Mouse (Mus musculus) neural tube, embryonic 11.5 days (tissue): ENCODE results near the gene Gxylt2. TPM values are rescaled to one million over a fixed set of nuclear protein-coding genes. Genes with fewer than 3 reads are reported as not detected.

Experiments
- ATAC-seq: fragments of 200-750 bp; cut with Nextera tagmentation; 2 replicates; pipeline ENCODE4 v1.8.0; 2017; ENCODE audit warnings: moderate number of reproducible peaks, mild to moderate bottlenecking, moderate TSS enrichment, moderate library complexity; ENCODE audit not compliant: insufficient read depth, low FRiP score, low TSS enrichment
- DNase-seq: peaks from one replicate; pipeline ENCODE4 v3.0.0-alpha.2; 2015; ENCODE audit warnings: low spot score
- H3K27ac ChIP-seq: fragments of 300-500 bp; sonication (generic); 2 replicates; pipeline ENCODE4 v1.5.1; 2014; ENCODE audit warnings: low read depth, mild to moderate bottlenecking, low read length
- H3K27me3 ChIP-seq: fragments of 300-500 bp; sonication (generic); 2 replicates; pipeline ENCODE4 v1.6.1; 2014; ENCODE audit warnings: mild to moderate bottlenecking, low read length, mixed read lengths; ENCODE audit not compliant: control insufficient read depth, insufficient read depth
- H3K36me3 ChIP-seq: fragments of 300-500 bp; sonication (generic); 2 replicates; pipeline ENCODE4 v1.6.1; 2014; ENCODE audit warnings: mild to moderate bottlenecking, low read length, moderate library complexity, mixed read lengths; ENCODE audit not compliant: control insufficient read depth, insufficient read depth
- H3K4me1 ChIP-seq: fragments of 300-500 bp; sonication (generic); 2 replicates; pipeline ENCODE4 v1.6.1; 2014; ENCODE audit warnings: low read length, mixed read lengths; ENCODE audit not compliant: control insufficient read depth, insufficient read depth
- H3K4me2 ChIP-seq: fragments of 300-500 bp; sonication (generic); 2 replicates; pipeline ENCODE4 v1.6.1; 2014; ENCODE audit warnings: low read depth, mild to moderate bottlenecking, moderate library complexity
- H3K4me3 ChIP-seq: fragments of 300-500 bp; sonication (generic); 2 replicates; pipeline ENCODE4 v1.5.1; 2014; ENCODE audit warnings: low read depth, low read length
- H3K9ac ChIP-seq: fragments of 300-500 bp; sonication (generic); 2 replicates; pipeline ENCODE4 v1.6.1; 2014; ENCODE audit warnings: mild to moderate bottlenecking, low read length
- H3K9me3 ChIP-seq: fragments of 300-500 bp; sonication (generic); 2 replicates; pipeline ENCODE4 v1.6.1; 2016; ENCODE audit warnings: low read length; ENCODE audit not compliant: control insufficient read depth
- WGBS: fragments of 180-500 bp; shearing (Covaris S2); extraction: QIAGEN DNeasy Blood & Tissue Kit; methylation state at CpG from one replicate; pipeline ENCODE4 v1.1.7; 2014; 5-methylcytosine and 5-hydroxymethylcytosine counted together
- polyA plus RNA-seq: library from polyadenylated mRNA; unstranded; fragments of >200 nt; fragmentation: Nextera tagmentation; extraction: Ambion mirVana; gene quantifications from 2 replicates; pipeline ENCODE4 v1.2.1, GENCODE M21; 2014

The Gxylt2 gene
- polyA plus RNA-seq, 1 experiment from 2014 or later, result 3.0 TPM

DNA sequence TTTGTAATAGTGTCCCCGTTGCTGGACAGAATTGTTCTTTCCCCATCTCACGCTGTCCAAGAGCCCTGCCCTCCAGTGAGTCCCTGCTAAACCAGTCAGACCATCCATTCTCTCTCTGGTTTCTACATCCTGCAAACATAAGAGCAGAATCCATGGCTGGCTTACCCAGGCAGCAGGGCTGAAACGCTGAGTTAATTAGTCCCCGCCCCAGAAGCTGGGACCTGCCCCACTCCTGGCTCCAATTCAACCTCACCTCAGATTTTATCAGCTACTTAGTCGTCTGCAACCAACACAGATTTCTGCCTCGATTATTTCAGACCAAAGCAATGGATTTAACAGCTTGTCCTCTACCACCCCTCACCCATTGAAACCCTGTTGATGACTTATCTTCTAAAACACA is 91.3 kb downstream of the Gxylt2 start:
- Histone ChIP-seq H3K27me3 (no peaks in the 10 kb centered on the region), H3K4me3 (no peak overlapping the region), H3K9ac (no peak overlapping the region), H3K4me2 (no peak overlapping the region), H3K27ac (no peak overlapping the region), H3K4me1 (no peaks in the 10 kb centered on the region), H3K36me3 (no peaks in the 10 kb centered on the region), H3K9me3 (no peaks in the 10 kb centered on the region)
- 64% methylated on average over 6 of the region's 6 CpGs for WGBS
- ATAC-seq, result no peak
- DNase-seq, result no peak

DNA sequence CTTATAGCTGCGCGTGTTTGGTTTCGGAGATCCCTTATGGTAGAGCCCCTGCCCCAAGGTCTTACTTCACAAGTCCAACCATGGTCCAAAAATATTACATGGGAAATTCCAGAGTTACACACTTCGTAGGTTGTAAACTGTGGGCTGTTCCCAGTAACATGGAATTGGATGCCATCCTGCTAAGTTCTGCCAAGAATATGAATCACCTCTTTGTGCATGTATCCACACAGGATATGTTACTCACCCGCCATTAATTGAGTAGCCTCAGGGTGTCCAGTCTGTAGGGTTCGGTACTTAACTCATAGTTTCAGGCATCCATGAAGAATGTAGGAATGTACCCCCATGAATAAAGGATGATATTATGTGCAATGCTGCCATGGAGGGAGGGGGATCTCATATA is 94.8 kb downstream of the Gxylt2 start:
- Histone ChIP-seq H3K4me2 (no peak overlapping the region), H3K4me3 (no peak overlapping the region), H3K4me1 (no peaks in the 10 kb centered on the region), H3K27ac (no peak overlapping the region), H3K9ac (no peak overlapping the region), H3K27me3 (no peaks in the 10 kb centered on the region), H3K36me3 (no peaks in the 10 kb centered on the region), H3K9me3 (no peaks in the 10 kb centered on the region)
- ATAC-seq (no peak), DNase-seq (no peak)
- 90% methylated on average over 6 of the region's 6 CpGs for WGBS

DNA sequence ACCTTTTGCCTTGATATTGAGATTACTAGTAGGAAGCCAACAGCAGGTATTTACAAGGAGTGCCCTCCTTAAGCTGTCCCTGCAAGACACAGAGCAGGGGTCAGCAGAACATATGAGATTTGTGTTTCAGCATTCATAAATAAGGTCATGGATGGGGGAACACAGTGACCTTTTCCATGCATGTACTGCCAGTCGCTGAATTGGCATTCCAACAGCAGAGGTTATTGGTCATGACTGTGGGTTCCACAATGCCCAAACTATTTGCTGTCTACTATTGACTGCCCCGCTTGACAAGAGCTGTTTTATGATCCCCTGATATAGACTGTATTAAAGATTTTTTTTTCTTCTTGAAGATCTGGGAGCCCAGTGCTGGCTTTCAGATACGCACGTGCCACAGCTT is 95.2 kb downstream of the Gxylt2 start:
- Histone ChIP-seq H3K9ac (no peak overlapping the region), H3K27me3 (no peaks in the 10 kb centered on the region), H3K4me2 (no peak overlapping the region), H3K36me3 (no peaks in the 10 kb centered on the region), H3K27ac (no peak overlapping the region), H3K4me3 (no peak overlapping the region), H3K4me1 (no peaks in the 10 kb centered on the region), H3K9me3 (no peaks in the 10 kb centered on the region)
- ATAC-seq, result no peak
- 97% methylated on average over 4 of the region's 4 CpGs for WGBS
- no peak for DNase-seq

DNA sequence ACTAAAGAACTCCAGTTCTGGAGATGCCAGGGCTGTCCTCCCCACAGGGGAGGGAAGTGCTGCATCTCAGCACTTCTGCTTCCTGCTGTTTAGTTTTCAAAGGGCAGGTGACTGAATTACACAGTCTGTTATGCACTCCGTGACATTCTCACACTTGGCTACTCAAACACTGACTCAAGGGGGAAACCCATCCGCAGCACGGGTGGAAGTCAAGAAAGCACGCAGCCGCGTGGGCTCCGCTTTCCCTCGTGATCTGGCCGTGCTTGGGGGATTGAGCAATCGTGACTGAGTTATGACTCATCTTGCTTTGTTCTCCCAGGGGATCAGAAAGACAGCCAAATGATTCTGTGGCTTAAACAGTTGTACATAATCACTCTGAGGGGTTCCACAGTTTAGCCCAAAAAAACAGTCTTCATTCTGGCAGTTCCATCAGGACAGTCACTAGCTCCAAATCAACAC is 96.0 kb downstream of the Gxylt2 start:
- no peak overlapping the region for H3K27ac ChIP-seq
- no peaks in the 10 kb centered on the region for H3K4me1 ChIP-seq
- H3K4me3 ChIP-seq, result no peak overlapping the region
- no peak for ATAC-seq
- H3K9ac ChIP-seq, result no peak overlapping the region
- no peak overlapping the region for H3K4me2 ChIP-seq
- H3K9me3 ChIP-seq, result no peaks in the 10 kb centered on the region
- no peaks in the 10 kb centered on the region for H3K27me3 ChIP-seq
- 71% methylated on average over 10 of the region's 10 CpGs for WGBS
- H3K36me3 ChIP-seq, result no peaks in the 10 kb centered on the region
- DNase-seq, result no peak

DNA sequence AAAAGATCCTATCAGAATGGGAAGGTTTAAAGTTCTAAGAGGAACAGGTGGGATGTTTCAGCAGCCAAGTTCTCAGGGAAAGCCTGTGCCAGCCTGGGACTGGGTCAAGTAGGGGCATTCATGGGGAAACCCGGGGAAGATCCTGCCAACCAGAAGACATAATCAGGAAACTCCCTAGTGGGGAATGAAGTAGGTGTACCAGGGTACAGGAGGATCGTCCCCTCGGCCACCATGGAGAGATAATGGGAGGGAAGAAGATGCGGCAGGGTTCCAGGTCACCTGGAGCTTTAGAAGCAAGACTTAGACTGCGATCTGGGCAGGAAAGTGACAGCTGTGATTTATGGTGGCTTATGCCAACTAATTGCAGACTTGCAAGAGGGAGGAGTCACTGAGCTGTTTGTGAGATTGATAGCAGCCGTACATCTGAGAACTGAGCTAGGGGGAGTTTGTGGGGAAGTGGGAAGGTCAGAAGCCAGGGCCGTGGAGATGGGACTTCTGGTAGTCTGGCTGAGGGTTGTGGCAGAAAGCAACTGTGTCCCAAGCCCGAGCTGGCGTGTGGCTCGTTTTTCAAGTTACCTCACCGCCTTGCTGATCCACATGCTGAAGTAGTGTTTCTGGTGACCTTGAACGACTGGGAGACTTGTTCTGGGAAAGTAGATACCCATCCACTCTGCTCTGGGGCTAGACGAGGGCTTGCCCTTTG is 98.0 kb downstream of the Gxylt2 start:
- Histone ChIP-seq H3K27ac (no peak overlapping the region), H3K27me3 (no peaks in the 10 kb centered on the region), H3K4me2 (no peak overlapping the region), H3K9ac (no peak overlapping the region), H3K4me3 (no peak overlapping the region), H3K4me1 (no peaks in the 10 kb centered on the region), H3K36me3 (no peaks in the 10 kb centered on the region), H3K9me3 (no peaks in the 10 kb centered on the region)
- DNase-seq (no peak), ATAC-seq (no peak)
- WGBS, result 69% methylated on average over 13 of the region's 13 CpGs

DNA sequence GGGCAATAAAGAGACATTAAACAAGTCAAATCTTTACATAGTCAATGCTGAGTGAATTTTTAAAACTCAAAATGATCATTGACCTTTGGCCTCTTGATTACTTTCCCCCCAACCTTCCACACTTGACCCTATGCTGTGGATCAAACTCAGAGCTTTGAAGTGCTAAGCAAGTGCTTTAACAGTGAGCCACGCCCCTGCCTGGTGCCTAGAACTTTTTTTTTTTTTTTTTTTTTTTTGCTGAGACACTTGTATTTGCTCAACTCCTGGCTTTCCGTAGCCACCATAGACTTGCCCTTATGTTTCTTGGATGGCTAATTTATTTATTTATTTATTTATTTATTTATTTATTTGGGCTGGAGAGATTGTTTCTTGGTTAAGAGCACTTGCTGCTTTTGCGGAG is 98.7 kb downstream of the Gxylt2 start:
- WGBS, result 77% methylated on average over 3 of the region's 3 CpGs
- no peak for ATAC-seq

DNA sequence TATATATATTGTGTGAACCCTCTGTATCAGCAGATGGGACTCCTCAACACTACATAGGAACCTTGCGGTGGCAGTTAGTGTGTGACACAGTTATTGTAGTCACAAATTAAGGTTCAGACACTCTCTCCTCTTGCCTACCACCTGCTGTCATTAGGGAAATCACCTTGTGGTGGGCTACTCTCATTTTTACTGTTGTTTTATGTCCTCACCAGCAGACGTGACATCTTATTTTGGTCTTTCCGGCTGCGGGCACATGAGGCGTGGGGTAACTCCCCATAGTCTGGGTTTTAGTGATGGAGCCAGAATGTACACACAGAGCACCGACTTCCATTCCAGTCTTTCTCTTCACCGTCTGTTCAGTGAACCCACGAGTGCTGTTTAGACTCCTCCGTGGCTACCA is 102.7 kb downstream of the Gxylt2 start:
- no peak overlapping the region for H3K9ac ChIP-seq
- no peak overlapping the region for H3K4me3 ChIP-seq
- H3K9me3 ChIP-seq, result no peaks in the 10 kb centered on the region
- no peak overlapping the region for H3K27ac ChIP-seq
- H3K4me2 ChIP-seq, result no peak overlapping the region
- ATAC-seq, result no peak
- no peaks in the 10 kb centered on the region for H3K27me3 ChIP-seq
- no peak for DNase-seq
- no peaks in the 10 kb centered on the region for H3K36me3 ChIP-seq
- H3K4me1 ChIP-seq, result no peaks in the 10 kb centered on the region
- WGBS, result 88% methylated on average over 9 of the region's 9 CpGs

More for the DNA sequence above, 98.7 kb downstream of the Gxylt2 start:
- Histone ChIP-seq H3K36me3 (no peaks in the 10 kb centered on the region), H3K4me2 (no peak overlapping the region), H3K9me3 (no peaks in the 10 kb centered on the region), H3K9ac (no peak overlapping the region), H3K4me1 (no peaks in the 10 kb centered on the region), H3K4me3 (no peak overlapping the region), H3K27ac (no peak overlapping the region), H3K27me3 (no peaks in the 10 kb centered on the region)
- DNase-seq, result no peak

DNA sequence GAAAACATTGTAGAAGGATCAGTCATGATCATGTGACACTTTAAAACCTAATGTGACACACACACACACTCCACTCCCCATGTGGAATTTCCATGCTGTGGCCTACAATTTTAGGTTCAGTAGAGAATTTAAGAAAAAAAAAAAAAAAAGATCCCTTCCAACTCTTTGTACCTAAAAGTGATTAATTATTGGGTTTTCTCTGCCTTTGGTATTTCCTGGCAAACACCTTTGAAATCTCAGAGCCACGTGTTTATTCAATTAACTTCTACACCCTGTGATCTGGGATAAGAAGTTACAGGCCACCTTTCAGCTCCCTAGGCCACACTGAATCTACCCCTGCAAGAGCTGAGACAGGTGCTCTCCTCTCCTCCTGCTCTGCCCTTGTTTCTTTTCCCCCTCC is 103.2 kb downstream of the Gxylt2 start:
- DNase-seq (no peak), ATAC-seq (no peak)
- Histone ChIP-seq H3K36me3 (no peaks in the 10 kb centered on the region), H3K9ac (no peak overlapping the region), H3K9me3 (no peaks in the 10 kb centered on the region), H3K4me3 (no peak overlapping the region), H3K27ac (no peak overlapping the region), H3K4me1 (no peaks in the 10 kb centered on the region), H3K27me3 (no peaks in the 10 kb centered on the region), H3K4me2 (no peak overlapping the region)
- WGBS, result 68% methylated on average over 1 of the region's 1 CpGs

DNA sequence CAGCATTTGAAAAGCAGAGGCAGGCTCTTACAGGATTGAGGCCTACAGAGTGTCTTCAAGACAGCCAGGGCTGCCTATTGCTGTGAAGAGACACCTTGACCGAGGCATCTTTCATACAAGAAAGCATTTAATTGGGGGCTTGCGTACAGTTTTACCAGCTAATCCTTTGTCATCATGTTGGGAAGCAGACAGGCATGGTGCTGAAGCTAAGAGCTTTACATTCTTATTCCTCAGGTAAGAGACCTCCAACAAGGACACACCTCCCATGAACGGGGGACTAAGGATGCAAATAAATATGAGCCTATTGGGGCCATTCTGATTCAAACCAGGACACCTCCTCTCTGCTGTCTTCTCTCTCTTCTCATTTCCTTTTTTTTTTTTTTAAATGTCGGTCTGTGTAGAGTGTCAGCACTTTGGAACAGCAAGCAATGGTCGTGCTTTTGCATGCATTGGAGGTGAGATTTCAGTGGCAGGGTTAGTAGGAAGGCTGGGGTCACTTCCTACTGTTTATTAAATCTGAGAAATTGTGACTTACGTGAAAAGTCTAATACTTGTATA is 103.8 kb downstream of the Gxylt2 start:
- Histone ChIP-seq H3K27ac (no peak overlapping the region), H3K27me3 (no peaks in the 10 kb centered on the region)
- 85% methylated on average over 6 of the region's 6 CpGs for WGBS

More for the DNA sequence above, 103.8 kb downstream of the Gxylt2 start:
- no peak for ATAC-seq
- no peak for DNase-seq
- Histone ChIP-seq H3K4me2 (no peak overlapping the region), H3K9ac (no peak overlapping the region), H3K4me1 (no peaks in the 10 kb centered on the region), H3K4me3 (no peak overlapping the region), H3K9me3 (no peaks in the 10 kb centered on the region), H3K36me3 (no peaks in the 10 kb centered on the region)
